Mouse (Mus musculus) kidney, embryonic 15.5 days (tissue): ENCODE measurements at regions not wholly inside any gene's neighbourhood (a gene's known extent, or its start where the extent isn't known, plus 50 kb on each side); places are given as distances from the start of the nearest gene placed in this dataset.

ENCODE experiments used
- ATAC-seq: fragments of 200-750 bp; cut with Nextera tagmentation; replicated peaks from 2 replicates; pipeline ENCODE4 v1.8.0; 2017; ENCODE audit warnings: moderate TSS enrichment; ENCODE audit not compliant: low FRiP score
- H3K27ac ChIP-seq: fragments of 300-500 bp; sonication (generic); 2 replicates; pipeline ENCODE4 v1.5.1; 2015; ENCODE audit warnings: mild to moderate bottlenecking, inconsistent platforms
- H3K27me3 ChIP-seq: fragments of 300-500 bp; sonication (generic); 2 replicates; pipeline ENCODE4 v1.6.1; 2015; ENCODE audit warnings: inconsistent platforms
- H3K36me3 ChIP-seq: fragments of 300-500 bp; sonication (generic); 2 replicates; pipeline ENCODE4 v1.6.1; 2015; ENCODE audit warnings: inconsistent platforms
- H3K4me1 ChIP-seq: fragments of 300-500 bp; sonication (generic); 2 replicates; pipeline ENCODE4 v1.6.1; 2015; ENCODE audit warnings: inconsistent platforms
- H3K4me2 ChIP-seq: fragments of 300-500 bp; sonication (generic); 2 replicates; pipeline ENCODE4 v1.6.1; 2015; ENCODE audit warnings: moderate library complexity, mild to moderate bottlenecking, inconsistent platforms
- H3K4me3 ChIP-seq: fragments of 300-500 bp; sonication (generic); replicated peaks from 2 replicates; pipeline ENCODE4 v1.5.1; 2015; ENCODE audit warnings: mild to moderate bottlenecking, inconsistent platforms
- H3K9ac ChIP-seq: fragments of 300-500 bp; sonication (generic); 2 replicates; pipeline ENCODE4 v1.6.1; 2015; ENCODE audit warnings: mild to moderate bottlenecking, inconsistent platforms
- H3K9me3 ChIP-seq: fragments of 300-500 bp; sonication (generic); replicated peaks from 2 replicates; pipeline ENCODE4 v1.6.1; 2016; ENCODE audit warnings: inconsistent platforms
- WGBS: fragments of 180-500 bp; shearing (Covaris S2); methylation state at CpG from one replicate; pipeline ENCODE4 v1.1.7; 2015; ENCODE audit warnings: mixed read lengths; 5-methylcytosine and 5-hydroxymethylcytosine counted together

GRCm38 (mm10) chr13:97600136-97600535, 160.3 kb downstream of the Gm10260 start:
- H3K27ac ChIP-seq = peak overlapping the region; percentile 87; the same call in 1 of the 2 replicates
- ATAC-seq = no peak
- 56% methylated on average over 7 of the region's 7 CpGs for WGBS
- no peak overlapping the region for H3K9ac ChIP-seq
- H3K4me2 ChIP-seq = no peak overlapping the region
- no peak overlapping the region for H3K4me3 ChIP-seq
- H3K36me3 ChIP-seq = no peaks in the 10 kb centered on the region
- peaks cover 55% of the 10 kb centered on the region for H3K4me1 ChIP-seq
- H3K27me3 ChIP-seq = no peaks in the 10 kb centered on the region
- H3K9me3 ChIP-seq = peaks cover 3% of the 10 kb centered on the region; the same call in 1 of the 2 replicates

- Histone ChIP-seq H3K9ac (no peak overlapping the region), H3K4me3 (no peak overlapping the region), H3K9me3 (peaks cover 3% of the 10 kb centered on the region; the same call in 1 of the 2 replicates), H3K4me1 (peaks cover 53% of the 10 kb centered on the region), H3K27ac (peak overlapping the region; percentile 87), H3K27me3 (no peaks in the 10 kb centered on the region), H3K36me3 (no peaks in the 10 kb centered on the region), H3K4me2 (peak overlapping the region; percentile 18)
- 10% methylated on average over 15 of the region's 15 CpGs for WGBS
- ATAC-seq = peak; percentile 93
These were observed 161.7 kb downstream of the Gm10260 start for GRCm38 (mm10) chr13:97598507-97599431.

- Histone ChIP-seq H3K4me1 (peaks cover 27% of the 10 kb centered on the region), H3K4me2 (no peak overlapping the region), H3K27ac (no peak overlapping the region), H3K9me3 (peaks cover 3% of the 10 kb centered on the region; the same call in 1 of the 2 replicates), H3K27me3 (no peaks in the 10 kb centered on the region), H3K4me3 (no peak overlapping the region), H3K9ac (no peak overlapping the region), H3K36me3 (no peaks in the 10 kb centered on the region)
- no peak for ATAC-seq
- WGBS = 93% methylated on average over 4 of the region's 4 CpGs
These were observed 165.6 kb downstream of the Gm10260 start for GRCm38 (mm10) chr13:97594851-97595250.

GRCm38 (mm10) chr13:97589626-97590025, 170.8 kb downstream of the Gm10260 start:
- Histone ChIP-seq H3K27ac (no peak overlapping the region), H3K4me1 (peaks cover 6% of the 10 kb centered on the region; the same call in 1 of the 2 replicates), H3K9me3 (no peaks in the 10 kb centered on the region), H3K36me3 (no peaks in the 10 kb centered on the region), H3K9ac (no peak overlapping the region), H3K4me3 (no peak overlapping the region), H3K4me2 (no peak overlapping the region), H3K27me3 (no peaks in the 10 kb centered on the region)
- 59% methylated on average over 8 of the region's 8 CpGs for WGBS
- ATAC-seq = no peak

GRCm38 (mm10) chr13:97588085-97588484, 172.3 kb downstream of the Gm10260 start:
- Histone ChIP-seq H3K9me3 (no peaks in the 10 kb centered on the region), H3K4me2 (no peak overlapping the region), H3K4me3 (no peak overlapping the region), H3K27me3 (no peaks in the 10 kb centered on the region), H3K36me3 (no peaks in the 10 kb centered on the region), H3K9ac (no peak overlapping the region), H3K4me1 (peaks cover 6% of the 10 kb centered on the region; the same call in 1 of the 2 replicates), H3K27ac (no peak overlapping the region)
- 77% methylated on average over 1 of the region's 1 CpGs for WGBS
- ATAC-seq = no peak

- 86% methylated on average over 1 of the region's 1 CpGs for WGBS
- no peak for ATAC-seq
- H3K4me2 ChIP-seq = no peak overlapping the region
These were observed 173.3 kb downstream of the Gm10260 start for GRCm38 (mm10) chr13:97587088-97587487.

GRCm38 (mm10) chr13:97584045-97584444, 176.4 kb downstream of the Gm10260 start:
- ATAC-seq = no peak
- 45% methylated on average over 4 of the region's 4 CpGs for WGBS
- H3K4me2 ChIP-seq = no peak overlapping the region

More at GRCm38 (mm10) chr13:97587088-97587487, 173.3 kb downstream of the Gm10260 start:
- Histone ChIP-seq H3K27me3 (no peaks in the 10 kb centered on the region), H3K9me3 (no peaks in the 10 kb centered on the region), H3K27ac (no peak overlapping the region), H3K4me1 (peaks cover 6% of the 10 kb centered on the region; the same call in 1 of the 2 replicates), H3K36me3 (no peaks in the 10 kb centered on the region), H3K4me3 (no peak overlapping the region), H3K9ac (no peak overlapping the region)

GRCm38 (mm10) chr13:97581380-97581779, 179.1 kb downstream of the Gm10260 start:
- 82% methylated on average over 4 of the region's 4 CpGs for WGBS
- Histone ChIP-seq H3K27me3 (no peaks in the 10 kb centered on the region), H3K36me3 (no peaks in the 10 kb centered on the region), H3K4me3 (no peak overlapping the region), H3K4me1 (peaks cover 35% of the 10 kb centered on the region), H3K27ac (no peak overlapping the region), H3K9ac (no peak overlapping the region), H3K4me2 (no peak overlapping the region), H3K9me3 (no peaks in the 10 kb centered on the region)
- ATAC-seq = no peak

More at GRCm38 (mm10) chr13:97584045-97584444, 176.4 kb downstream of the Gm10260 start:
- Histone ChIP-seq H3K27me3 (no peaks in the 10 kb centered on the region), H3K4me1 (peaks cover 17% of the 10 kb centered on the region), H3K27ac (no peak overlapping the region), H3K9me3 (no peaks in the 10 kb centered on the region), H3K4me3 (no peak overlapping the region), H3K9ac (no peak overlapping the region), H3K36me3 (no peaks in the 10 kb centered on the region)

- Histone ChIP-seq H3K4me2 (no peak overlapping the region), H3K4me3 (no peak overlapping the region), H3K27me3 (no peaks in the 10 kb centered on the region), H3K27ac (peak overlapping the region; percentile 11), H3K4me1 (peaks cover 35% of the 10 kb centered on the region), H3K9ac (no peak overlapping the region), H3K9me3 (no peaks in the 10 kb centered on the region), H3K36me3 (no peaks in the 10 kb centered on the region)
- ATAC-seq = no peak
- 32% methylated on average over 3 of the region's 3 CpGs for WGBS
These were observed 180.1 kb downstream of the Gm10260 start for GRCm38 (mm10) chr13:97580241-97580874.

- WGBS = 68% methylated on average over 5 of the region's 5 CpGs
- H3K9me3 ChIP-seq = no peaks in the 10 kb centered on the region
- H3K27me3 ChIP-seq = no peaks in the 10 kb centered on the region
- peaks cover 44% of the 10 kb centered on the region for H3K4me1 ChIP-seq
- H3K9ac ChIP-seq = no peak overlapping the region
- no peak overlapping the region for H3K4me2 ChIP-seq
- no peak overlapping the region for H3K4me3 ChIP-seq
- no peak overlapping the region for H3K27ac ChIP-seq
- ATAC-seq = no peak
- H3K36me3 ChIP-seq = no peaks in the 10 kb centered on the region
These were observed 181.8 kb downstream of the Gm10260 start for GRCm38 (mm10) chr13:97578595-97578994.

- Histone ChIP-seq H3K9me3 (no peaks in the 10 kb centered on the region), H3K27me3 (no peaks in the 10 kb centered on the region), H3K4me3 (no peak overlapping the region), H3K27ac (no peak overlapping the region), H3K4me1 (peaks cover 44% of the 10 kb centered on the region), H3K4me2 (no peak overlapping the region), H3K9ac (no peak overlapping the region), H3K36me3 (no peaks in the 10 kb centered on the region)
- WGBS = 28% methylated on average over 9 of the region's 9 CpGs
- ATAC-seq = peak; percentile 70; the same call in 1 of the 2 replicates
These were observed 183.2 kb downstream of the Gm10260 start for GRCm38 (mm10) chr13:97577081-97577785.
